Mouse (Mus musculus) cortical plate, adult 2 months (tissue): Measurements from ENCODE around the gene Stom. TPM values are rescaled to one million over a fixed set of nuclear protein-coding genes. Genes with fewer than 3 reads are reported as not detected.

Experiments
- H3K27ac ChIP-seq: fragments of 200-500 bp; 2 replicates; pipeline ENCODE4 v1.5.1; 2012; ENCODE audit warnings: low read length, control low read depth, inconsistent platforms; ENCODE audit not compliant: insufficient read depth
- H3K4me1 ChIP-seq: fragments of 200-500 bp; 2 replicates; pipeline ENCODE4 v1.6.1; 2011; ENCODE audit warnings: low read length; ENCODE audit not compliant: control insufficient read depth, insufficient read depth
- H3K4me3 ChIP-seq: fragments of 200-500 bp; 2 replicates; pipeline ENCODE4 v1.5.1; 2011; ENCODE audit warnings: mild to moderate bottlenecking, low read length, control low read depth; ENCODE audit not compliant: insufficient read depth
- CTCF ChIP-seq: fragments of 200-500 bp; IDR thresholded peaks from 2 replicates; pipeline ENCODE4 v1.5.1; 2011; ENCODE audit warnings: mild to moderate bottlenecking, control low read depth, low read length; ENCODE audit not compliant: insufficient read depth; ENCODE audit errors: extremely low read depth
- POLR2A ChIP-seq: fragments of 200-500 bp; IDR thresholded peaks from 2 replicates; pipeline ENCODE4 v1.6.1; 2011; ENCODE audit warnings: mild to moderate bottlenecking, low read length, control low read depth; ENCODE audit not compliant: insufficient read depth; ENCODE audit errors: extremely low read depth
- polyA plus RNA-seq: library from polyadenylated mRNA; depleted of rRNA; stranded (reverse); fragments of >200 nt; gene quantifications from 2 replicates; pipeline ENCODE4 v1.2.3, GENCODE M21; 2012; rRNA removed

Stom gene
- 12.7 and 14.7 TPM in 2 replicates for polyA plus RNA-seq

GRCm38 (mm10) chr2:35336388-35337280 is at the start of gene Stom:
Gene Stom (minus strand): TSS chr2:35336976.
- TF ChIP-seq POLR2A (peak; percentile 66), CTCF (no peak)
- H3K4me1 ChIP-seq, result no peaks in the 10 kb centered on the region
- H3K4me3 ChIP-seq, result peak within 1 kb of the TSS; percentile 54
- H3K27ac ChIP-seq, result 0 out of 2 replicates have a peak within 1 kb of the TSS, but pooled peaks have one; percentile 15

GRCm38 (mm10) chr2:35385441-35385871 is 48.7 kb upstream of the Stom start:
- no peak overlapping the region for H3K4me3 ChIP-seq
- no peaks in the 10 kb centered on the region for H3K4me1 ChIP-seq
- TF ChIP-seq CTCF, result no peak
- no peak for TF ChIP-seq POLR2A
- no peak overlapping the region for H3K27ac ChIP-seq

- no peaks in the 10 kb centered on the region for H3K4me1 ChIP-seq
- H3K4me3 ChIP-seq, result no peak overlapping the region
- H3K27ac ChIP-seq, result no peak overlapping the region
- no peak for TF ChIP-seq CTCF
- TF ChIP-seq POLR2A, result no peak
These were observed 42.5 kb upstream of the Stom start for GRCm38 (mm10) chr2:35379306-35379705.

GRCm38 (mm10) chr2:35377600-35377999 is 40.8 kb upstream of the Stom start:
- Histone ChIP-seq H3K27ac (no peak overlapping the region), H3K4me3 (no peak overlapping the region), H3K4me1 (no peaks in the 10 kb centered on the region)
- TF ChIP-seq CTCF (no peak), POLR2A (no peak)

GRCm38 (mm10) chr2:35373003-35373402 is 36.2 kb upstream of the Stom start:
- TF ChIP-seq CTCF, result peak; percentile 49
- no peak for TF ChIP-seq POLR2A
- no peak overlapping the region for H3K4me3 ChIP-seq
- no peak overlapping the region for H3K27ac ChIP-seq
- H3K4me1 ChIP-seq, result no peaks in the 10 kb centered on the region

- no peaks in the 10 kb centered on the region for H3K4me1 ChIP-seq
- H3K27ac ChIP-seq, result no peak overlapping the region
- TF ChIP-seq POLR2A, result no peak
- TF ChIP-seq CTCF, result no peak
- H3K4me3 ChIP-seq, result no peak overlapping the region
These were observed 33.9 kb upstream of the Stom start for GRCm38 (mm10) chr2:35370686-35371085.

- Histone ChIP-seq H3K4me1 (no peaks in the 10 kb centered on the region), H3K27ac (no peak within 1 kb of the TSS), H3K4me3 (no peak within 1 kb of the TSS)
- TF ChIP-seq POLR2A, result no peak
- TF ChIP-seq CTCF, result no peak
These were observed 30.9 kb upstream of the Stom start, which contains the start of gene 4930568D16Rik for GRCm38 (mm10) chr2:35367629-35368028. Gene 4930568D16Rik (minus strand): TSS chr2:35367729.

GRCm38 (mm10) chr2:35349184-35349583 is 12.4 kb upstream of the Stom start:
- no peak overlapping the region for H3K4me3 ChIP-seq
- TF ChIP-seq POLR2A, result no peak
- peak; percentile 42; the same call in 1 of the 2 replicates for TF ChIP-seq CTCF
- no peaks in the 10 kb centered on the region for H3K4me1 ChIP-seq
- H3K27ac ChIP-seq, result no peak overlapping the region

- TF ChIP-seq CTCF (no peak), POLR2A (no peak)
- Histone ChIP-seq H3K27ac (no peak overlapping the region), H3K4me3 (no peak overlapping the region), H3K4me1 (no peaks in the 10 kb centered on the region)
These were observed 9.2 kb upstream of the Stom start for GRCm38 (mm10) chr2:35345984-35346383.

- Histone ChIP-seq H3K27ac (no peak overlapping the region), H3K4me3 (no peak overlapping the region), H3K4me1 (no peaks in the 10 kb centered on the region)
- TF ChIP-seq POLR2A, result no peak
- TF ChIP-seq CTCF, result no peak
These were observed 5.8 kb upstream of the Stom start for GRCm38 (mm10) chr2:35342605-35343004.
